Comparison of ENCODE assay signal across 11 mouse cellular contexts in the genomic region with DNA sequence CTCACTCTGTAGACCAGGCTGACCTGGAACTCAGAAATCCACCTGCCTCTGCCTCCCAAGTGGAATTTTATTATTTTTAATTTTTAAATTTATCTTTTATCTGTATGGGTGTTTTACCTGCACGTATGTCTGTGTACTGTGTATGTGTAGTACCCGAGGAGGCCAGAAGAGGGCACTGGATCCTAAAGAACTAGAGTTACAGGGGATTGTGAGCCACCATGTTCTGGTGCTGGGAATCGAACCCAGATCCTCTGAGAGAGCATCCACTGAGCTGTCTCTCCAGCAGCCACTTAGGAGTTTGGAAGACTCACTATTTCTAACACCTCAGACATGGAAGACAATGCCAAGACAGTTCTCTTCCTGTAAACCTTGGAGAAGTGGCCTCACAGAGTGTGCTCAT. TPM values are rescaled to one million over a fixed set of nuclear protein-coding genes. Genes with fewer than 3 reads are reported as not detected.
DNase-seq lines count a peak whose midpoint lies in the region; TF ChIP-seq lines count a peak whose summit lies in the region.
"Had no signal": no experiment of that assay in that cellular context is flagged by ENCODE, and none has a peak within 500 bp of the region (broad histone marks: within the 10 kb centered on the region; RNA-seq: fewer than 3 reads in every experiment).

No protein-coding gene starts in this region.

- H3K4me1 ChIP-seq in ES-Bruce4 (ENCODE audit: control insufficient read depth, insufficient read depth, low read length) = peaks cover 1% of the 10 kb centered on the region
- no peaks in the 10 kb centered on the region for H3K4me1 ChIP-seq in forebrain, embryonic 10.5 days
- H3K4me1 ChIP-seq: embryonic facial prominence, embryonic 13.5 days had no signal

- no peaks in the 10 kb centered on the region for H3K36me3 ChIP-seq in ES-Bruce4 (ENCODE audit: control insufficient read depth, insufficient read depth, low read length, poor library complexity, severe bottlenecking)
- peaks cover 66% of the 10 kb centered on the region for H3K36me3 ChIP-seq in forebrain, embryonic 10.5 days (replicated peaks)

- TF ChIP-seq POLR2A in ES-Bruce4 (IDR thresholded peaks at IDR 0.05; ENCODE audit: insufficient read depth, low read length) = no peak

- TF ChIP-seq CTCF in ES-Bruce4 (IDR thresholded peaks at IDR 0.05; ENCODE audit: low read depth, low read length) = peak; percentile 18

- TF ChIP-seq EP300 in ES-Bruce4 (IDR thresholded peaks at IDR 0.05; ENCODE audit: insufficient read depth, low read depth, low read length) = no peak

- H3K9me3 ChIP-seq in ES-Bruce4 (replicated peaks; ENCODE audit: control insufficient read depth, insufficient read depth, low read length, poor library complexity, severe bottlenecking) = no peaks in the 10 kb centered on the region
- H3K9me3 ChIP-seq in forebrain, embryonic 10.5 days = peaks cover 9% of the 10 kb centered on the region; the same call in 1 of the 2 replicates
- H3K9me3 ChIP-seq: heart, embryonic 13.5 days had no signal

- H3K27me3 ChIP-seq in ES-Bruce4 (ENCODE audit: control insufficient read depth, insufficient read depth, low read length, poor library complexity, severe bottlenecking) = no peaks in the 10 kb centered on the region
- no peaks in the 10 kb centered on the region for H3K27me3 ChIP-seq in forebrain, embryonic 10.5 days (ENCODE audit: poor library complexity, severe bottlenecking)
- H3K27me3 ChIP-seq: embryonic facial prominence, embryonic 13.5 days; heart, embryonic 13.5 days had no signal

- H3K4me3 ChIP-seq in ES-Bruce4 (ENCODE audit: low read depth, low read length) = no peak overlapping the region
- H3K4me3 ChIP-seq in forebrain, embryonic 10.5 days = no peak overlapping the region
- H3K4me3 ChIP-seq: embryonic facial prominence, embryonic 13.5 days; heart, embryonic 13.5 days had no signal

- WGBS in forebrain, embryonic 10.5 days = 84% methylated on average over 3 of the region's 3 CpGs

- no peak overlapping the region for H3K27ac ChIP-seq in ES-Bruce4 (ENCODE audit: insufficient read depth, low read length)
- H3K27ac ChIP-seq in forebrain, embryonic 10.5 days = no peak overlapping the region
- H3K27ac ChIP-seq: embryonic facial prominence, embryonic 13.5 days; heart, embryonic 13.5 days had no signal

- no peak overlapping the region for H3K9ac ChIP-seq in ES-Bruce4 (ENCODE audit: low read depth, poor library complexity, severe bottlenecking)
- H3K9ac ChIP-seq: embryonic facial prominence, embryonic 13.5 days; heart, embryonic 13.5 days had no signal

- peak; percentile 48 for DNase-seq in kidney, adult 9 months
- no peak for DNase-seq in kidney, adult 11 months
- peak; percentile 37 for DNase-seq in c-Kit-positive CD71-positive TER-119-positive erythroid progenitor cells, embryonic 14.5 days (ENCODE audit: low spot score)
- peak; percentile 65 for DNase-seq in naive thymus-derived CD4-positive, alpha-beta T cell, adult 2 months (ENCODE audit: low read depth)
- no peak for DNase-seq in forebrain, embryonic 10.5 days (ENCODE audit: extremely low spot score, low spot score)
- no peak for DNase-seq in right cerebral cortex, postnatal 14 days
- no peak for DNase-seq in gastrocnemius, postnatal 10 days
- DNase-seq: adrenal gland, postnatal 10 days had no signal

RNA-seq across cellular contexts. Expression of gene Adipor2, which starts 11.1 kb away (rescaled TPM):
- 104 and 111 TPM in 2 replicates for polyA plus RNA-seq in ES-Bruce4 (2011; ENCODE audit: insufficient read depth, insufficient read length, low read depth, missing spikeins)
- polyA plus RNA-seq in forebrain, embryonic 10.5 days (2016; fragmentation: Nextera tagmentation; extraction: Ambion mirVana) = 37.1 and 38.8 TPM in 2 replicates
- total RNA-seq in gastrocnemius, postnatal 10 days (2021) = 10 to 100 TPM; 55.7 to 56.2 TPM

RNA-seq across cellular contexts. Expression of gene Fbxl14, which starts 50.9 kb away (rescaled TPM):
- polyA plus RNA-seq in ES-Bruce4 (2011; ENCODE audit: insufficient read depth, insufficient read length, low read depth, missing spikeins) = 30.9 and 37.9 TPM in 2 replicates
- 3.5 and 3.6 TPM in 2 replicates for polyA plus RNA-seq in forebrain, embryonic 10.5 days (2016; fragmentation: Nextera tagmentation; extraction: Ambion mirVana)
- 10 to 100 TPM; 12.5 to 14.1 TPM for total RNA-seq in gastrocnemius, postnatal 10 days (2021)

Comparison
In these comparisons a context has a peak if more than half of its experiments do, and no peak if none do; other contexts are left out.
1. DNase-seq: peak in kidney, adult 9 months (single experiment), c-Kit-positive CD71-positive TER-119-positive erythroid progenitor cells, embryonic 14.5 days (single experiment) and naive thymus-derived CD4-positive, alpha-beta T cell, adult 2 months (single experiment); none in kidney, adult 11 months (single experiment), forebrain, embryonic 10.5 days (single experiment), right cerebral cortex, postnatal 14 days (single experiment) and gastrocnemius, postnatal 10 days (single experiment).